In the genomic region with DNA sequence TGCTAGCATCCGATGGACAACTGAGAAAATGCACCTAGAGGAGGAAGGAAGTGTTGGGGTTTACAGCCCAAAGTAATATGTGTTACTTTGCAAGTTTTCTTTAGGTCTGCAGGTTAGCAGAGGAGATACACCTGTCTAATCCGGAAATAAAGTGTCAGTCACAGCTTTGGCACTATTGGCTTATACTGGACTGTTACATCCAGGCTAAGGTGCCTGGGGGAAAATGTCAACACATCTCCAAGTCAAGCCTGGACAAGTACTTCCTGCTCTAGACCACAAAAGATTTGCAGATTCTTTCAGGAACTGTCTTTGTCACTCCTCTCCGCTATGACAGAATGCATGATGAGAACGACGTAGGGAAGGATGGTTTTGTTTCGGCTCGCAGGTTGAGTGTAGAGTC, we compare ENCODE assay signal across 12 mouse cellular contexts.
"Had no signal": no experiment of that assay in that cellular context is flagged by ENCODE, and none has a peak within 500 bp of the region (broad histone marks: within the 10 kb centered on the region; RNA-seq: fewer than 3 reads in every experiment).

No protein-coding gene starts in this region.

- DNase-seq: cerebellum, adult 2 months; cerebellum, adult 8-10 months; cerebellum, adult 9-10 months; cerebellum, adult 9-11 months; cerebellum, postnatal 36 days; embryo, embryonic 11 days; forebrain, postnatal 0 days; gastrocnemius, postnatal 10 days had no signal

- ATAC-seq: forebrain, embryonic 13.5 days; forebrain, embryonic 14.5 days; forebrain, embryonic 15.5 days; forebrain, embryonic 16.5 days; forebrain, postnatal 0 days had no signal
